Mouse (Mus musculus) intestine, embryonic 16.5 days (tissue): Measurements from ENCODE around the gene Trmt112. TPM values are rescaled to one million over a fixed set of nuclear protein-coding genes. Genes with fewer than 3 reads are reported as not detected.
A peak's percentile ranks its signal among the peaks of the same experiment; 100 is the strongest.
"Not testable (repeated sequence)": the region's sequence is repeated elsewhere in the genome, so short reads cannot be mapped to it uniquely, and the experiment has no call there.

ENCODE experiments used
- ATAC-seq: fragments of 200-750 bp; cut with Nextera tagmentation; 2 replicates; pipeline ENCODE4 v1.8.0; 2017; ENCODE audit warnings: moderate TSS enrichment, moderate library complexity
- H3K27ac ChIP-seq: fragments of 300-500 bp; sonication (generic); 2 replicates; pipeline ENCODE4 v1.5.1; 2014; ENCODE audit warnings: mild to moderate bottlenecking, low read length
- H3K27me3 ChIP-seq: fragments of 300-500 bp; sonication (generic); replicated peaks from 2 replicates; pipeline ENCODE4 v1.6.1; 2014; ENCODE audit warnings: low read length, control low read depth, mixed read lengths; ENCODE audit not compliant: control insufficient read depth, insufficient read depth
- H3K36me3 ChIP-seq: fragments of 300-500 bp; sonication (generic); 2 replicates; pipeline ENCODE4 v1.6.1; 2014; ENCODE audit warnings: low read length, control low read depth; ENCODE audit not compliant: control insufficient read depth, insufficient read depth
- H3K4me1 ChIP-seq: fragments of 300-500 bp; sonication (generic); 2 replicates; pipeline ENCODE4 v1.6.1; 2014; ENCODE audit warnings: low read length, control low read depth, mixed read lengths; ENCODE audit not compliant: control insufficient read depth, insufficient read depth
- H3K4me2 ChIP-seq: fragments of 300-500 bp; sonication (generic); 2 replicates; pipeline ENCODE4 v1.6.1; 2014; ENCODE audit warnings: low read depth, low read length, control low read depth
- H3K4me3 ChIP-seq: fragments of 300-500 bp; sonication (generic); 2 replicates; pipeline ENCODE4 v1.5.1; 2014; ENCODE audit warnings: mild to moderate bottlenecking, low read length
- H3K9ac ChIP-seq: fragments of 300-500 bp; sonication (generic); 2 replicates; pipeline ENCODE4 v1.6.1; 2014; ENCODE audit warnings: low read depth, low read length
- H3K9me3 ChIP-seq: fragments of 300-500 bp; sonication (generic); 2 replicates; pipeline ENCODE4 v1.6.1; 2016; ENCODE audit warnings: low read length, control low read depth; ENCODE audit not compliant: control insufficient read depth
- WGBS: fragments of 180-500 bp; shearing (Covaris S2); extraction: QIAGEN DNeasy Blood & Tissue Kit; methylation state at CpG from one replicate; pipeline ENCODE4 v1.1.7; 2014; 5-methylcytosine and 5-hydroxymethylcytosine counted together
- polyA plus RNA-seq: library from polyadenylated mRNA; unstranded; fragments of >200 nt; fragmentation: Nextera tagmentation; extraction: Ambion mirVana; gene quantifications from 2 replicates; pipeline ENCODE4 v1.2.1, GENCODE M21; 2015

The Trmt112 gene
- polyA plus RNA-seq, 1 experiment from 2014 or later: 111 TPM

DNA sequence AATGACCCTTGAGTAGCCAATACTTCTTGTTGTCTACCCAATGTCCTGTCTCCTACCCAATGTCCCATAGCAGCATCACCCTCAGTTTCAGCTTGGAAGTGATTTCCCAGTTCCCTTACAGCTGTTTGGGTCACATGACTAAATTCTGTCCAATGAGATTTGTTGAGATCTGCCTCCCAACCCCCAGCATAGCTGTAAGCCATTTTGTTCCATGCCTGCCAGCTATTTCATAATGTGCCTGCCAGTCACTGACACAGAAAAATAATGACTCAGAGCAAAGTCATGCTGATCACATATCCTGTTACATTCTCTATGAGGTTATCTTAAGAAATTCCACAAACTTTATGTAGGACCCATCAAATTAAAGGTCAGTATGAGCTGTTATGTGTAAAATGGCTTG, 32.7 kb upstream of the Trmt112 start:
- H3K9ac ChIP-seq: no peak overlapping the region
- H3K36me3 ChIP-seq: no peaks in the 10 kb centered on the region
- no peaks in the 10 kb centered on the region for H3K27me3 ChIP-seq
- H3K9me3 ChIP-seq: peaks cover 3% of the 10 kb centered on the region; the same call in 1 of the 2 replicates
- no peak overlapping the region for H3K27ac ChIP-seq
- H3K4me3 ChIP-seq: no peak overlapping the region
- no peak for ATAC-seq
- H3K4me1 ChIP-seq: no peaks in the 10 kb centered on the region
- no peak overlapping the region for H3K4me2 ChIP-seq

DNA sequence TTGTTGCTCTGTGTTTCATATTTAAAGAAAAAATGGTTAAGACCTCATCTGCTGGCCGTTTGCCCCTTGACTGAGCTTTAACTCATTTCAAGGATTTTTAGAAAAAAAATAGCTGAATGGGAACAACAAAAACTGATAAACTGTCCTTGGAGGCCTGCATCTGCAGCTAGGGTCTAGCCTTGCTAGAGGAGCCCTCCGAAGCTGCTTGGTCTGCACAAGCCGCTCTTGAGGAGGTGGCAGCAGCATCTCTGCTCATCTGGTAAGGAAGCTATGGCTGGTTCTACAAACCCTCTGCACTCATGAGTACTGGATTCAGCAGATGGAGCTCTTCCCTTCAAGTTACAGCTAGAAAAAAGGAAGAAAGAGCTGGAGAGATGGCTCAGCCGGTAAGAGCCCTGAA, 31.5 kb upstream of the Trmt112 start:
- H3K9me3 ChIP-seq: peaks cover 3% of the 10 kb centered on the region; the same call in 1 of the 2 replicates
- no peaks in the 10 kb centered on the region for H3K4me1 ChIP-seq
- H3K27ac ChIP-seq: no peak overlapping the region
- no peak overlapping the region for H3K4me2 ChIP-seq
- no peaks in the 10 kb centered on the region for H3K36me3 ChIP-seq
- ATAC-seq: no peak
- no peaks in the 10 kb centered on the region for H3K27me3 ChIP-seq
- no peak overlapping the region for H3K4me3 ChIP-seq
- H3K9ac ChIP-seq: no peak overlapping the region
- WGBS: 87% methylated on average over 4 of the region's 4 CpGs

DNA sequence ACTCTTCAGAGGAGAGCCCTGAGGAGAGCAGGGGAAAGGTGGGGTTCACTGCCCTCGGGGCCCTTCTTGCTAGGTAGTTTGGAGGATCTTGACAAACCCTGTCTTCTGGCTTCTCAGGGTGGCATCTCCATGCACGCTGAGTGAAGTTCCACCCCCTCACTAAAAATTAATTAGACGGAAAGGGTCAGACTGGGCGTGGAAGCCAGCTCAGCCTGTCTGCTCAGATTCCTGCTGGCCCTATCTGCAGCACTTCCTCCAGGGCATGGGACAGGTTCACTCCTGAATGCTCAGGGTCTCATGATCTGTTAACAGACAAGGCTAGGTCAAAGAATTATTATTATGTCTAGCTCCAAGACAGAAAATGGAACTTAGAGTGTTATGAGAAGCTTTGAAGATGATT, 17.0 kb upstream of the Trmt112 start:
- no peak overlapping the region for H3K9ac ChIP-seq
- H3K27ac ChIP-seq: no peak overlapping the region
- H3K36me3 ChIP-seq: no peaks in the 10 kb centered on the region
- no peaks in the 10 kb centered on the region for H3K9me3 ChIP-seq
- peaks cover 2% of the 10 kb centered on the region for H3K4me1 ChIP-seq
- peak; percentile 69; the same call in 1 of the 2 replicates for ATAC-seq
- no peak overlapping the region for H3K4me2 ChIP-seq
- no peak overlapping the region for H3K4me3 ChIP-seq
- WGBS: 56% methylated on average over 4 of the region's 4 CpGs
- no peaks in the 10 kb centered on the region for H3K27me3 ChIP-seq

DNA sequence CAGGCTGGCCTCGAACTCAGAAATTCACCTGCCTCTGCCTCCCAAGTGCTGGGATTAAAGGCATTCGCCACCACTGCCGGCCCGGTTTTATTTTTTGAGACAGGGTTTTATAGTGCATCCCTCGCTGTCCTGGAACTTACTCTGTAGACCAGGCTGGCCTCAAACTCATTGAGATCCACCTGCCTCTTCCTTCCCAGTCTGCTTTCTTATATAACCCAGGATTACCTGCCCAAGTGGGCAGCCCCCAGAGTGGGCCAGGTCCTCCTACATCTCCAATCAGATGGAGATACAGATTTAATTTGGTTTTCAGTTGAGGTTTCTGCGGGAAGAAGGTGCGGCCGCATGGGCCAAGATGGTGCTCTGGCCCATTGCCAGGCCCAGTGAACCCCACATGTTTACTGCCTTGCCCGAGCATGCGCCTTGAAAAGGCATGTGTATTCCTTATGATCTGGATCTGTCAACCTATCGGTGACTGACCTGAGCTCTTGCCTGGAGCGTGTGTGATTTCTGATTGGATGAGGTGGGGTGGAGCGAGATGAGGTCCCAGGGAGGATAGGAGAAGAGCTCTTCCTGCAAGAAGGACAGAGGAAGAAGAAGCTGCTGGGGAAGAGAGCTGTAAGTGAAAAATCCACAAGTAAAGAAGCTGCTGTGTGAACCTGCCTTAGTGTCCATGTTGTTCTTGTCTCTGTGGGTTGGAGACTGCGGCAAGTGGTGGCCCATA, 15.6 kb upstream of the Trmt112 start:
- no peak overlapping the region for H3K4me3 ChIP-seq
- 91% methylated on average over 14 of the region's 14 CpGs for WGBS
- no peak for ATAC-seq
- H3K27ac ChIP-seq: no peak overlapping the region
- no peak overlapping the region for H3K9ac ChIP-seq
- no peaks in the 10 kb centered on the region for H3K27me3 ChIP-seq
- H3K4me1 ChIP-seq: peaks cover 2% of the 10 kb centered on the region
- no peaks in the 10 kb centered on the region for H3K36me3 ChIP-seq
- H3K4me2 ChIP-seq: no peak overlapping the region
- H3K9me3 ChIP-seq: no peaks in the 10 kb centered on the region

DNA sequence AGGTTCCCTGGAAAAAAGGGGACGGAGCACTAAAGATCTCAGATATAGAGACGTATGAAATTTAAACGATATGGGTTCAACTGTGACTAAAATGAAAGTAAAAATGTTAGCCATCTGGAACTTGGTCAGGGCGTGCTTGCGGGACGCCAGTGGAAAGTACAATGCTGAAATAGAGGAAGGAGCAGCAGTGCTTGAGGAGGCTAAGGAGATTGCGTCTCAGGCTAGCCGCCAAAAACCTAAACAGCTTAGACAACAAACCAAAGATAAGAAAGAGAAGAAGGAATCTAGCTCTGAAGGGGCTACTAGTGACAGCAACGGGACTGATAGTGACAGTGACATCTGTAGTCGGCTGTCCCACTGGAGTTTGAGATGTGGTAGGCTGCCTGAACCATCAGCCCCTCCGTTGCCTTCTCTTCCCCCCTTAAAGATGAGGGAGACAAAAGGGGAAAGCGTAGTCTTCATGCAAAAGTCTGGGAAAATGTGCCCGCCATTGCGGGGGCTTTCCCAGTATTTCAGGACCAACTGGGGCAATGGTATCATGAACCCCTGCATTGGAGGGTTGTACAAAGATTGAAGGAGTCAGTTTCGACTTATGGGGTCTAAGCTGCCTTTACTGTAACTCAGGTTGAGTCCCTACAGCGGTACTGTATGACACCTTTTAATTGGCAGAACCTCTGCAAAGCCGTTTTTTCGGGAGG, 13.7 kb upstream of the Trmt112 start:
- H3K4me2 ChIP-seq, H3K27ac ChIP-seq, H3K9me3 ChIP-seq, ATAC-seq, H3K36me3 ChIP-seq, H3K9ac ChIP-seq, H3K27me3 ChIP-seq, H3K4me3 ChIP-seq, H3K4me1 ChIP-seq: not testable (repeated sequence)
- 86% methylated on average over 18 of the region's 18 CpGs for WGBS

DNA sequence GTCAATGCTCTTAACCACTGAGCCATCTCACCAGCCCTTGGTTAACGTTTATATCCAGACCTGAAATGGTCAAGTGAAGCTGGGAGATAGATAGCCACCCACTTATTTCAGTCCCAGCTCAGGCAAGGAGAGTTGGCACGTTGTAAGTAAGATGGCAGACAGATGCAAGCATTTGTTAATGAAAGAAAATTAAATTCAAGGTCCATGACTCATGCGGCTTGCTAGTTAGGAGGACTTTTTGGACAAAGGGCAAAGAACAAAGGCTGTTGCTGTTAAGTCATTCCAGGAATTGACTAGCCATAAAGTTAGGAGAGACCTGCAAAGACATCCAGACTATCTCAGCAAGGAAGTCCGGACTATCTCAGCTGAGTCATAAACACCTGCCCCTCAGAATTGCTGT, 9.9 kb upstream of the Trmt112 start:
- H3K27ac ChIP-seq: no peak overlapping the region
- no peaks in the 10 kb centered on the region for H3K27me3 ChIP-seq
- 71% methylated on average over 4 of the region's 4 CpGs for WGBS
- H3K4me3 ChIP-seq: no peak overlapping the region
- no peaks in the 10 kb centered on the region for H3K9me3 ChIP-seq
- 0 out of 2 replicates have a peak, but pooled peaks cover 3% of the 10 kb centered on the region for H3K36me3 ChIP-seq
- ATAC-seq: no peak
- H3K4me2 ChIP-seq: no peak overlapping the region
- H3K4me1 ChIP-seq: no peaks in the 10 kb centered on the region
- no peak overlapping the region for H3K9ac ChIP-seq

DNA sequence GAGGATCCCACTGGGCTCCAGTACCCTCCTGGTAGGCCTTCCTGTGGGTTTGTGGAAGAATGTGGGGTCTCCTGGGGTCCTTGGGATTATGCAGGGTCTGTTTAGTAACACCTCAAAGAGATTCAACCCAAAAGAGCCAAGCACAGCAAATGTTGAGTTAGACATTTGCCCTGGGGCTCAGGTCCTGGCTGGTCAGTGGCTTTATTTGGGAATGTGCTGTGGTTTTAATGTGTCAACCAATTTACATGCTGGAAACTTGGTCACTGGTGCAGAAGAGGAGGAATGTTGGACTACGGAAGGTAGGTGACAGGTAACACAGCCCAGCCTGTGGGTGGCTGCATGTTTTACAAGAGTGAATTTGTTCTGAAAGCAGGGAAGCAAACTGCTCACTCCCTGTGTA, 6.5 kb upstream of the Trmt112 start:
- H3K4me2 ChIP-seq: no peak overlapping the region
- ATAC-seq: no peak
- WGBS: 86% methylated on average over 1 of the region's 1 CpGs
- H3K36me3 ChIP-seq: peaks cover 6% of the 10 kb centered on the region; the same call in 1 of the 2 replicates
- H3K9ac ChIP-seq: no peak overlapping the region
- no peak overlapping the region for H3K27ac ChIP-seq
- H3K9me3 ChIP-seq: no peaks in the 10 kb centered on the region
- no peak overlapping the region for H3K4me3 ChIP-seq
- H3K27me3 ChIP-seq: no peaks in the 10 kb centered on the region
- H3K4me1 ChIP-seq: 0 out of 2 replicates have a peak, but pooled peaks cover 2% of the 10 kb centered on the region

DNA sequence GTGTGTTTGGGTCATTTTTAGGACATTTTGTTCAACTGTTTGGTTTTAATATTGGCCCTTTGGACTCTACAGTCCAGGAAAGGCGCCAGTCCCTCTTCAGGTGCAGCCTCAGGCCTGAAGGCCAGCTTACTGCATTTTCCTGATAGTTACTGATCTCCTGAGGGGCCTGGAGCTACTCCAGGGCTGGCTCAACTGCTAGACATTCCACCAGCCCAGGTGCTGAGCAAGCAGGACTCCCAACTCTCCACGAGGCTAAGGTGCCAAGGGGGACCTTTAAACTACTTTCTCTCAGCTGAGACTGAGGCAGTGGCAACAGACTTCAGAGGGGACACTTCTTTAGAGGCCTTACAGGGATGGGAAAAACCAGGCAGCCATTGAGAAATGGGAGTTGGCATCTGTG, 4.7 kb upstream of the Trmt112 start:
- no peak overlapping the region for H3K4me3 ChIP-seq
- 78% methylated on average over 2 of the region's 2 CpGs for WGBS
- peaks cover 7% of the 10 kb centered on the region for H3K4me1 ChIP-seq
- no peak overlapping the region for H3K9ac ChIP-seq
- ATAC-seq: no peak
- H3K36me3 ChIP-seq: peaks cover 6% of the 10 kb centered on the region; the same call in 1 of the 2 replicates
- no peaks in the 10 kb centered on the region for H3K27me3 ChIP-seq
- H3K27ac ChIP-seq: no peak overlapping the region
- no peak overlapping the region for H3K4me2 ChIP-seq
- no peaks in the 10 kb centered on the region for H3K9me3 ChIP-seq

DNA sequence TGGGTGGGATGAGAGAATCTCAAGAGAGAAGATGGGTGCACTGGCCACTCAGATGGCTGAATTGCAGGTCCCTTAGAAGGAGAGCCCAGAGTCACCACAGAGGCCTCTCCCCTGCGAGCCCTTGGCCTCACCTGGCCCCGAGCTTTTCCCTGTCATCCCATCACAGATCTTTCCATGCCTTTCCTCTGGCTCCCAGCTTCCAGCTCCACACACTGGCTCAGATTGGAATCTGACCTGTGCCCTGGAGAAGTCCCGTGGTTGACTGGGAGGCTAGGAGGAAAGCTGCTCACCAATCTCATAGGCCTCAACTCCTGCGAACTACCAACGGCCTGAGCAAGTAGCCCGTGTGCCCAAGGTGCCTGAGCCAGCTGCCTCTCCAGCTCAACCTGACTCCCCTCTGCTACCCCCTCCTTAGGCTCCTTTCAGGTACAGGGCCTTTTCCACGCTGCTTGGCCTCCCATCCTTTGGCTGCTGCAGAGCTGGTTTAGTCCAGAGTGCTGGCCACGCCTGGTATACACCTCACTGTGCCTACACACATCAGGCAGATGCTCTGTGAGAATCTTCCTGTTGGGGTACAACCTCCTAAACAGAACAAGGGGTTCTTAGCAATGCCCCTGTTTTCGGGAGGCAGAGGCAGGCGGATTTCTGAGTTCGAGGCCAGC, 3.9 kb upstream of the Trmt112 start:
- Histone ChIP-seq H3K4me3 (no peak overlapping the region), H3K36me3 (peaks cover 6% of the 10 kb centered on the region; the same call in 1 of the 2 replicates), H3K27ac (no peak overlapping the region), H3K9me3 (no peaks in the 10 kb centered on the region), H3K9ac (no peak overlapping the region), H3K27me3 (no peaks in the 10 kb centered on the region), H3K4me2 (no peak overlapping the region), H3K4me1 (peaks cover 7% of the 10 kb centered on the region)
- WGBS: 91% methylated on average over 11 of the region's 11 CpGs
- no peak for ATAC-seq
